21 mouse cellular contexts compared by ENCODE assay signal in the genomic region with DNA sequence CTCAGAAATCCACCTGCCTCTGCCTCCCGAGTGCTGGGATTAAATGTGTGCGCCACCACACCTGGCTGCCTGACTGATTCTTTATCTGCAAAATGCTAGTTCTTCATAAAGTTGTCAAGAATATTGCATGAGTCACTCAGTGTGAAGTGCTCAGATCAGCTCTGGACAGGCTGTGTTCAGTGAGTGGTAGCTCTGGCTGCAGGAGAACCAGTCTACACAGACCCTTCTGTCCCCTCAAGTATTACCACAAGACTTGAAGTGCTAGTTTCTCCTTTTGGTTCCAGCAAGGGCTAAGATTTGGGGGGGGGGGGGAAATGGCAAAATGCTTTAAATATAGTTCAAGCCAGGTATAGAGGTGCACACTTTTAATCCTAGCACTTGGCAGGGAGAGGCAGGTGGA. TPM values are rescaled to one million over a fixed set of nuclear protein-coding genes. Genes with fewer than 3 reads are reported as not detected.
DNase-seq lines count a peak whose midpoint lies in the region; ATAC-seq and TF ChIP-seq lines count a peak whose summit lies in the region.
"Had no signal": no experiment of that assay in that cellular context is flagged by ENCODE, and none has a peak within 500 bp of the region (broad histone marks: within the 10 kb centered on the region; RNA-seq: fewer than 3 reads in every experiment).

No protein-coding gene starts in this region.

- no peak overlapping the region for H3K27ac ChIP-seq in lung, embryonic 16.5 days (ENCODE audit: low read length)
- H3K27ac ChIP-seq in lung, postnatal 0 days (ENCODE audit: low read length): no peak overlapping the region

- H3K4me2 ChIP-seq in lung, embryonic 16.5 days (ENCODE audit: low read depth, low read length): no peak overlapping the region
- H3K4me2 ChIP-seq in lung, postnatal 0 days (replicated peaks; ENCODE audit: low read depth, low read length): no peak overlapping the region

- H3K36me3 ChIP-seq in lung, embryonic 16.5 days (ENCODE audit: control insufficient read depth, insufficient read depth, low read length): no peaks in the 10 kb centered on the region
- no peaks in the 10 kb centered on the region for H3K36me3 ChIP-seq in lung, postnatal 0 days (ENCODE audit: insufficient read depth, low read length)

- ATAC-seq in lung, embryonic 16.5 days (ENCODE audit: low read depth): peak; percentile 64
- peak; percentile 83 for ATAC-seq in lung, postnatal 0 days
- ATAC-seq: activated CD4-positive, CD25-positive, alpha-beta regulatory T cell, adult 4 months; CD4-positive, CD25-positive, alpha-beta regulatory T cell, adult 4 months; Patski had no signal

- no peak overlapping the region for H3K9ac ChIP-seq in lung, embryonic 16.5 days (ENCODE audit: low read length)
- H3K9ac ChIP-seq in lung, postnatal 0 days (replicated peaks; ENCODE audit: low read depth): no peak overlapping the region

- no peak for TF ChIP-seq CTCF in lung, postnatal 0 days (IDR thresholded peaks at IDR 0.05)

- H3K27me3 ChIP-seq in lung, embryonic 16.5 days (ENCODE audit: control insufficient read depth, insufficient read depth, low read depth, low read length): no peaks in the 10 kb centered on the region
- H3K27me3 ChIP-seq in lung, postnatal 0 days (replicated peaks; ENCODE audit: insufficient read depth, low read length): no peaks in the 10 kb centered on the region
- H3K27me3 ChIP-seq: CH12.LX, Patski had no signal

- peaks cover 5% of the 10 kb centered on the region for H3K4me1 ChIP-seq in lung, embryonic 16.5 days (replicated peaks; ENCODE audit: control insufficient read depth, insufficient read depth, low read length)
- peaks cover 3% of the 10 kb centered on the region; the same call in 1 of the 2 replicates for H3K4me1 ChIP-seq in lung, postnatal 0 days (ENCODE audit: insufficient read depth, low read depth, low read length)

- 84% methylated on average over 2 of the region's 2 CpGs for WGBS in lung, embryonic 16.5 days
- WGBS in lung, postnatal 0 days: 79% methylated on average over 2 of the region's 2 CpGs

- TF ChIP-seq EP300 in lung, postnatal 0 days (IDR thresholded peaks at IDR 0.05): peak; percentile 65; the same call in 1 of the 2 replicates

- H3K4me3 ChIP-seq in lung, embryonic 16.5 days (ENCODE audit: low read length): no peak overlapping the region
- no peak overlapping the region for H3K4me3 ChIP-seq in lung, postnatal 0 days (ENCODE audit: low read depth, low read length)

- H3K9me3 ChIP-seq in lung, embryonic 16.5 days (ENCODE audit: control insufficient read depth, low read length): no peaks in the 10 kb centered on the region
- no peaks in the 10 kb centered on the region for H3K9me3 ChIP-seq in lung, postnatal 0 days (ENCODE audit: low read length)
- H3K9me3 ChIP-seq: G1E had no signal

- no peak for DNase-seq in lung, postnatal 10 days
- DNase-seq in lung, postnatal 0 days (ENCODE audit: low spot score): peak; percentile 85
- no peak for DNase-seq in lung, postnatal 25 days (ENCODE audit: low spot score)
- peak; percentile 41 for DNase-seq in lung, postnatal 36 days
- no peak for DNase-seq in lung, postnatal 14 days
- DNase-seq: adrenal gland, adult 2 months; adrenal gland, adult 8-10 months; adrenal gland, postnatal 10 days; adrenal gland, postnatal 14 days; adrenal gland, postnatal 25 days; adrenal gland, postnatal 36 days; B cell, adult 2 months; cerebellum, adult 11 months; cerebellum, adult 11-12 months; cerebellum, adult 18-20 months had no signal

RNA-seq across cellular contexts. Expression of gene Mapkbp1, which starts 14.9 kb away (rescaled TPM):
- 3.4 and 3.5 TPM in 2 replicates for polyA plus RNA-seq in lung, embryonic 16.5 days (2015; fragmentation: Nextera tagmentation; extraction: Ambion mirVana)
- 2.5 and 2.6 TPM in 2 replicates for polyA plus RNA-seq in lung, postnatal 0 days (2015; fragmentation: Nextera tagmentation; extraction: Ambion mirVana)

RNA-seq across cellular contexts. Expression of gene Jmjd7, which starts 39.8 kb away (rescaled TPM):
- polyA plus RNA-seq in lung, embryonic 16.5 days (2015; fragmentation: Nextera tagmentation; extraction: Ambion mirVana): 21.2 and 22.9 TPM in 2 replicates
- 18.1 and 22.6 TPM in 2 replicates for polyA plus RNA-seq in lung, postnatal 0 days (2015; fragmentation: Nextera tagmentation; extraction: Ambion mirVana)

RNA-seq across cellular contexts. Expression of gene Gm28042, which starts 39.9 kb away (rescaled TPM):
- 2.3 and 4.3 TPM in 2 replicates for polyA plus RNA-seq in lung, embryonic 16.5 days (2015; fragmentation: Nextera tagmentation; extraction: Ambion mirVana)
- polyA plus RNA-seq in lung, postnatal 0 days (2015; fragmentation: Nextera tagmentation; extraction: Ambion mirVana): 0.69 and 0.70 TPM in 2 replicates

RNA-seq across cellular contexts. Expression of gene Pla2g4b, which starts 45.8 kb away (rescaled TPM):
- polyA plus RNA-seq in lung, embryonic 16.5 days (2015; fragmentation: Nextera tagmentation; extraction: Ambion mirVana): 1.1 and 1.4 TPM in 2 replicates
- 0.18 and 0.92 TPM in 2 replicates for polyA plus RNA-seq in lung, postnatal 0 days (2015; fragmentation: Nextera tagmentation; extraction: Ambion mirVana)

Comparison
In these comparisons a context has a peak if more than half of its experiments do, and no peak if none do; other contexts are left out.
1. DNase-seq: peak in lung, postnatal 0 days (single experiment) and lung, postnatal 36 days (single experiment); none in lung, postnatal 10 days (single experiment), lung, postnatal 25 days (single experiment) and lung, postnatal 14 days (single experiment).